Mouse (Mus musculus) lung, postnatal 0 days (tissue): Measurements from ENCODE around the gene Zeb2.

Experiments used
- CTCF ChIP-seq: IDR thresholded peaks from 2 replicates; pipeline ENCODE4 v1.5.1; 2016; ENCODE audit warnings: antibody characterized with exemption, mild to moderate bottlenecking
- EP300 ChIP-seq: IDR thresholded peaks from 2 replicates; pipeline ENCODE4 v1.6.1; 2016; ENCODE audit warnings: antibody characterized with exemption, mild to moderate bottlenecking, control low read depth

GRCm38 (mm10) chr2:44960561-44960960 lies 156.6 kb downstream of the Zeb2 start:
- TF ChIP-seq CTCF, result no peak
- no peak for TF ChIP-seq EP300
